Mouse (Mus musculus) cerebellum, postnatal 36 days (tissue): ENCODE results near the gene Grpr.
A peak's percentile ranks its signal among the peaks of the same experiment; 100 is the strongest.

ENCODE experiments used
- DNase-seq, 2 experiments: peaks; one replicate each; pipeline ENCODE4 v3.0.0; 2021 to 2022; ENCODE audit warnings: mixed read lengths in 2 of 2

The Grpr gene

GRCm38 (mm10) chrX:163549666-163550065 is at the start of gene Grpr:
Grpr (minus strand) TSS chrX:163549677.
- peak; percentile 7 to 8 for DNase-seq

GRCm38 (mm10) chrX:163560521-163560920 is 11.0 kb upstream of the Grpr start:
- no peak for DNase-seq

- no peak for DNase-seq
Observed at GRCm38 (mm10) chrX:163547042-163547441, 2.4 kb downstream of the Grpr start.

- no peak for DNase-seq
Observed at GRCm38 (mm10) chrX:163532836-163533235, 16.6 kb downstream of the Grpr start.

- DNase-seq, result no peak
Observed at GRCm38 (mm10) chrX:163518963-163519541, 30.4 kb downstream of the Grpr start.

- no peak for DNase-seq
Observed at GRCm38 (mm10) chrX:163511766-163512165, 37.7 kb downstream of the Grpr start.

- DNase-seq, result no peak
Observed at GRCm38 (mm10) chrX:163502088-163502487, 47.4 kb downstream of the Grpr start.
